Mouse (Mus musculus) neural tube, embryonic 11.5 days (tissue): ENCODE measurements at regions not wholly inside any gene's neighbourhood (a gene's known extent, or its start where the extent isn't known, plus 50 kb on each side); places are given as distances from the start of the nearest gene placed in this dataset.
A peak's percentile ranks its signal among the peaks of the same experiment; 100 is the strongest.

ENCODE experiments used
- ATAC-seq: fragments of 200-750 bp; cut with Nextera tagmentation; 2 replicates; pipeline ENCODE4 v1.8.0; 2017; ENCODE audit warnings: moderate number of reproducible peaks, mild to moderate bottlenecking, moderate TSS enrichment, moderate library complexity; ENCODE audit not compliant: insufficient read depth, low FRiP score, low TSS enrichment
- DNase-seq: peaks from one replicate; pipeline ENCODE4 v3.0.0-alpha.2; 2015; ENCODE audit warnings: low spot score
- H3K27ac ChIP-seq: fragments of 300-500 bp; sonication (generic); 2 replicates; pipeline ENCODE4 v1.5.1; 2014; ENCODE audit warnings: low read depth, mild to moderate bottlenecking, low read length
- H3K27me3 ChIP-seq: fragments of 300-500 bp; sonication (generic); 2 replicates; pipeline ENCODE4 v1.6.1; 2014; ENCODE audit warnings: mild to moderate bottlenecking, low read length, mixed read lengths; ENCODE audit not compliant: control insufficient read depth, insufficient read depth
- H3K36me3 ChIP-seq: fragments of 300-500 bp; sonication (generic); 2 replicates; pipeline ENCODE4 v1.6.1; 2014; ENCODE audit warnings: mild to moderate bottlenecking, low read length, moderate library complexity, mixed read lengths; ENCODE audit not compliant: control insufficient read depth, insufficient read depth
- H3K4me1 ChIP-seq: fragments of 300-500 bp; sonication (generic); 2 replicates; pipeline ENCODE4 v1.6.1; 2014; ENCODE audit warnings: low read length, mixed read lengths; ENCODE audit not compliant: control insufficient read depth, insufficient read depth
- H3K4me2 ChIP-seq: fragments of 300-500 bp; sonication (generic); 2 replicates; pipeline ENCODE4 v1.6.1; 2014; ENCODE audit warnings: low read depth, mild to moderate bottlenecking, moderate library complexity
- H3K4me3 ChIP-seq: fragments of 300-500 bp; sonication (generic); 2 replicates; pipeline ENCODE4 v1.5.1; 2014; ENCODE audit warnings: low read depth, low read length
- H3K9ac ChIP-seq: fragments of 300-500 bp; sonication (generic); 2 replicates; pipeline ENCODE4 v1.6.1; 2014; ENCODE audit warnings: mild to moderate bottlenecking, low read length
- H3K9me3 ChIP-seq: fragments of 300-500 bp; sonication (generic); 2 replicates; pipeline ENCODE4 v1.6.1; 2016; ENCODE audit warnings: low read length; ENCODE audit not compliant: control insufficient read depth
- WGBS: fragments of 180-500 bp; shearing (Covaris S2); extraction: QIAGEN DNeasy Blood & Tissue Kit; methylation state at CpG from one replicate; pipeline ENCODE4 v1.1.7; 2014; 5-methylcytosine and 5-hydroxymethylcytosine counted together

- Histone ChIP-seq H3K4me1 (no peaks in the 10 kb centered on the region), H3K9ac (no peak overlapping the region), H3K27ac (no peak overlapping the region), H3K4me3 (no peak overlapping the region), H3K36me3 (no peaks in the 10 kb centered on the region), H3K4me2 (no peak overlapping the region), H3K27me3 (no peaks in the 10 kb centered on the region), H3K9me3 (no peaks in the 10 kb centered on the region)
- ATAC-seq (no peak), DNase-seq (no peak)
- WGBS, result 79% methylated on average over 5 of the region's 5 CpGs
Observed at GRCm38 (mm10) chr15:92946216-92946615, 328.8 kb downstream of the Gxylt1 start.

GRCm38 (mm10) chr15:92903821-92904220, 371.2 kb downstream of the Gxylt1 start:
- Histone ChIP-seq H3K36me3 (no peaks in the 10 kb centered on the region), H3K4me3 (no peak overlapping the region), H3K27ac (no peak overlapping the region), H3K9ac (no peak overlapping the region), H3K9me3 (no peaks in the 10 kb centered on the region), H3K4me1 (no peaks in the 10 kb centered on the region), H3K27me3 (no peaks in the 10 kb centered on the region), H3K4me2 (no peak overlapping the region)
- DNase-seq (no peak), ATAC-seq (no peak)
- 65% methylated on average over 8 of the region's 8 CpGs for WGBS

- Histone ChIP-seq H3K36me3 (no peaks in the 10 kb centered on the region), H3K4me2 (no peak overlapping the region), H3K27me3 (no peaks in the 10 kb centered on the region), H3K27ac (no peak overlapping the region), H3K9ac (no peak overlapping the region), H3K4me3 (no peak overlapping the region), H3K9me3 (no peaks in the 10 kb centered on the region), H3K4me1 (no peaks in the 10 kb centered on the region)
- DNase-seq (no peak), ATAC-seq (no peak)
- 92% methylated on average over 7 of the region's 7 CpGs for WGBS
Observed at GRCm38 (mm10) chr15:92897277-92897676, 377.7 kb downstream of the Gxylt1 start.

- no peaks in the 10 kb centered on the region for H3K36me3 ChIP-seq
- no peak overlapping the region for H3K27ac ChIP-seq
- no peak overlapping the region for H3K4me3 ChIP-seq
- no peaks in the 10 kb centered on the region for H3K9me3 ChIP-seq
- H3K27me3 ChIP-seq, result no peaks in the 10 kb centered on the region
- no peak overlapping the region for H3K9ac ChIP-seq
- H3K4me1 ChIP-seq, result no peaks in the 10 kb centered on the region
- no peak overlapping the region for H3K4me2 ChIP-seq
- DNase-seq (no peak), ATAC-seq (no peak)
- 76% methylated on average over 4 of the region's 4 CpGs for WGBS
Observed at GRCm38 (mm10) chr15:92895836-92896235, 379.1 kb downstream of the Gxylt1 start.

GRCm38 (mm10) chr15:92876438-92876837, 398.5 kb downstream of the Gxylt1 start:
- WGBS, result 85% methylated on average over 5 of the region's 5 CpGs
- Histone ChIP-seq H3K36me3 (no peaks in the 10 kb centered on the region), H3K27ac (no peak overlapping the region), H3K27me3 (no peaks in the 10 kb centered on the region), H3K9ac (no peak overlapping the region), H3K9me3 (no peaks in the 10 kb centered on the region), H3K4me2 (no peak overlapping the region), H3K4me1 (no peaks in the 10 kb centered on the region), H3K4me3 (no peak overlapping the region)
- DNase-seq, result no peak
- no peak for ATAC-seq

GRCm38 (mm10) chr15:92864106-92864505, 410.9 kb downstream of the Gxylt1 start:
- Histone ChIP-seq H3K27me3 (no peaks in the 10 kb centered on the region), H3K9me3 (no peaks in the 10 kb centered on the region), H3K9ac (no peak overlapping the region), H3K4me3 (no peak overlapping the region), H3K4me1 (no peaks in the 10 kb centered on the region), H3K36me3 (no peaks in the 10 kb centered on the region), H3K4me2 (no peak overlapping the region), H3K27ac (no peak overlapping the region)
- DNase-seq (no peak), ATAC-seq (no peak)
- WGBS, result 81% methylated on average over 5 of the region's 5 CpGs

GRCm38 (mm10) chr15:92850854-92851253, 424.1 kb downstream of the Gxylt1 start:
- WGBS, result 70% methylated on average over 5 of the region's 5 CpGs
- no peaks in the 10 kb centered on the region for H3K27me3 ChIP-seq
- DNase-seq, result no peak

GRCm38 (mm10) chr15:92840035-92840434, 434.9 kb downstream of the Gxylt1 start:
- DNase-seq (no peak), ATAC-seq (no peak)
- Histone ChIP-seq H3K9me3 (no peaks in the 10 kb centered on the region), H3K9ac (no peak overlapping the region), H3K4me3 (no peak overlapping the region), H3K4me2 (no peak overlapping the region), H3K36me3 (no peaks in the 10 kb centered on the region), H3K27me3 (no peaks in the 10 kb centered on the region), H3K4me1 (no peaks in the 10 kb centered on the region), H3K27ac (no peak overlapping the region)
- WGBS, result 77% methylated on average over 5 of the region's 5 CpGs

More at GRCm38 (mm10) chr15:92850854-92851253, 424.1 kb downstream of the Gxylt1 start:
- Histone ChIP-seq H3K4me1 (no peaks in the 10 kb centered on the region), H3K9me3 (no peaks in the 10 kb centered on the region), H3K4me2 (no peak overlapping the region), H3K36me3 (no peaks in the 10 kb centered on the region), H3K9ac (no peak overlapping the region), H3K27ac (no peak overlapping the region), H3K4me3 (no peak overlapping the region)
- no peak for ATAC-seq

- DNase-seq (no peak), ATAC-seq (peak; percentile 65)
- Histone ChIP-seq H3K27me3 (no peaks in the 10 kb centered on the region), H3K9ac (no peak overlapping the region), H3K4me2 (no peak overlapping the region), H3K27ac (no peak overlapping the region), H3K4me3 (no peak overlapping the region), H3K36me3 (no peaks in the 10 kb centered on the region), H3K4me1 (no peaks in the 10 kb centered on the region), H3K9me3 (no peaks in the 10 kb centered on the region)
- 74% methylated on average over 4 of the region's 4 CpGs for WGBS
Observed at GRCm38 (mm10) chr15:92839611-92840010, 435.4 kb downstream of the Gxylt1 start.
